31 mouse cellular contexts compared by ENCODE assay signal in genomic region chr6:144151957-144152356, GRCm38 (mm10).
DNase-seq lines count a peak whose midpoint lies in the region; ATAC-seq lines count a peak whose summit lies in the region.
"Had no signal": no experiment of that assay in that cellular context is flagged by ENCODE, and none has a peak within 500 bp of the region (broad histone marks: within the 10 kb centered on the region; RNA-seq: fewer than 3 reads in every experiment).

No protein-coding gene starts in this region.

- DNase-seq in embryo, embryonic 10.5 days (ENCODE audit: low spot score) = peak; percentile 39
- DNase-seq in embryo, embryonic 11 days = no peak
- no peak for DNase-seq in liver, embryonic 11.5 days (ENCODE audit: low spot score)
- DNase-seq in liver = no peak
- DNase-seq: cerebellum, adult 11-12 months; cerebellum, adult 9-11 months; gastrocnemius, postnatal 25 days; heart, adult 18-20 months; heart, postnatal 4 days; kidney, adult 11 months; kidney, postnatal 36 days; lung, adult 2 months; lung, postnatal 10 days; right cerebral cortex, postnatal 25 days; thymus, postnatal 14 days had no signal

- H3K4me1 ChIP-seq in liver, embryonic 11.5 days (replicated peaks; ENCODE audit: control insufficient read depth, insufficient read depth, low read length) = peaks cover 8% of the 10 kb centered on the region; the same call in 1 of the 2 replicates
- H3K4me1 ChIP-seq in liver, embryonic 15.5 days (replicated peaks) = no peaks in the 10 kb centered on the region; the same call in 1 of the 2 replicates
- peaks cover 9% of the 10 kb centered on the region for H3K4me1 ChIP-seq in hindbrain, embryonic 16.5 days (ENCODE audit: control insufficient read depth, insufficient read depth, low read depth, low read length)
- H3K4me1 ChIP-seq in kidney, embryonic 14.5 days (ENCODE audit: control insufficient read depth, insufficient read depth, low read length) = no peaks in the 10 kb centered on the region
- H3K4me1 ChIP-seq: kidney, embryonic 15.5 days; limb, embryonic 13.5 days; stomach, embryonic 15.5 days had no signal

- no peak overlapping the region for H3K4me3 ChIP-seq in liver, embryonic 11.5 days (ENCODE audit: low read depth, low read length)
- H3K4me3 ChIP-seq in liver, embryonic 15.5 days (replicated peaks) = no peak overlapping the region
- H3K4me3 ChIP-seq in hindbrain, embryonic 16.5 days (ENCODE audit: low read length) = no peak overlapping the region
- no peak overlapping the region for H3K4me3 ChIP-seq in kidney, embryonic 14.5 days (ENCODE audit: low read length)
- H3K4me3 ChIP-seq: embryonic facial prominence, embryonic 12.5 days; forebrain, embryonic 12.5 days; hindbrain, embryonic 13.5 days; kidney, embryonic 15.5 days; layer of hippocampus, adult 2 months; limb, embryonic 13.5 days; midbrain, embryonic 10.5 days; midbrain, embryonic 15.5 days; stomach, embryonic 15.5 days had no signal

- 19% methylated on average over 3 of the region's 3 CpGs for WGBS in liver, embryonic 11.5 days
- WGBS in liver, embryonic 15.5 days (ENCODE audit: insufficient replicate concordance) = 20% methylated on average over 3 of the region's 3 CpGs
- 28% methylated on average over 3 of the region's 3 CpGs for WGBS in hindbrain, embryonic 16.5 days
- 32% methylated on average over 3 of the region's 3 CpGs for WGBS in kidney, embryonic 14.5 days

- H3K27ac ChIP-seq in liver, embryonic 11.5 days (ENCODE audit: low read depth, low read length) = no peak overlapping the region
- no peak overlapping the region for H3K27ac ChIP-seq in liver, embryonic 15.5 days (replicated peaks)
- H3K27ac ChIP-seq in hindbrain, embryonic 16.5 days (ENCODE audit: low read depth, low read length) = no peak overlapping the region
- no peak overlapping the region for H3K27ac ChIP-seq in kidney, embryonic 14.5 days (ENCODE audit: low read depth, low read length)
- H3K27ac ChIP-seq: embryonic facial prominence, embryonic 12.5 days; kidney, embryonic 15.5 days; limb, embryonic 13.5 days; macrophage; midbrain, embryonic 15.5 days; stomach, embryonic 15.5 days had no signal

- H3K36me3 ChIP-seq in liver, embryonic 11.5 days (ENCODE audit: control insufficient read depth, insufficient read depth, low read length) = no peaks in the 10 kb centered on the region
- H3K36me3 ChIP-seq in liver, embryonic 15.5 days (replicated peaks) = no peaks in the 10 kb centered on the region
- H3K36me3 ChIP-seq in hindbrain, embryonic 16.5 days (ENCODE audit: control insufficient read depth, insufficient read depth, low read length) = no peaks in the 10 kb centered on the region
- H3K36me3 ChIP-seq in kidney, embryonic 14.5 days (ENCODE audit: control insufficient read depth, insufficient read depth, low read length) = no peaks in the 10 kb centered on the region
- H3K36me3 ChIP-seq: embryonic facial prominence, embryonic 12.5 days; hindbrain, embryonic 13.5 days; kidney, embryonic 15.5 days; midbrain, embryonic 15.5 days; stomach, embryonic 15.5 days had no signal

- ATAC-seq in liver, embryonic 11.5 days (replicated peaks; ENCODE audit: low FRiP score) = peak; percentile 84
- peak; percentile 76 for ATAC-seq in liver, embryonic 15.5 days (ENCODE audit: insufficient read depth)
- no peak for ATAC-seq in hindbrain, embryonic 16.5 days
- ATAC-seq in kidney, embryonic 14.5 days (ENCODE audit: low FRiP score, low TSS enrichment) = no peak
- ATAC-seq: inflammation-experienced regulatory T-cells, adult 6 months; midbrain, embryonic 15.5 days had no signal

- no peaks in the 10 kb centered on the region for H3K27me3 ChIP-seq in liver, embryonic 11.5 days (replicated peaks; ENCODE audit: control insufficient read depth, insufficient read depth, low read length)
- no peaks in the 10 kb centered on the region for H3K27me3 ChIP-seq in liver, embryonic 15.5 days
- H3K27me3 ChIP-seq in hindbrain, embryonic 16.5 days (replicated peaks; ENCODE audit: control insufficient read depth, insufficient read depth, low read length) = no peaks in the 10 kb centered on the region
- H3K27me3 ChIP-seq in kidney, embryonic 14.5 days (ENCODE audit: control insufficient read depth, insufficient read depth, low read length) = no peaks in the 10 kb centered on the region
- H3K27me3 ChIP-seq: CH12.LX; embryonic facial prominence, embryonic 12.5 days; forebrain, embryonic 12.5 days; hindbrain, embryonic 13.5 days; kidney, embryonic 15.5 days; limb, embryonic 13.5 days; midbrain, embryonic 15.5 days; stomach, embryonic 15.5 days had no signal

- H3K9me3 ChIP-seq in liver, embryonic 11.5 days (ENCODE audit: control insufficient read depth, low read length) = no peaks in the 10 kb centered on the region
- no peaks in the 10 kb centered on the region for H3K9me3 ChIP-seq in liver, embryonic 15.5 days (replicated peaks)
- no peaks in the 10 kb centered on the region for H3K9me3 ChIP-seq in hindbrain, embryonic 16.5 days (ENCODE audit: control insufficient read depth, low read length)
- no peaks in the 10 kb centered on the region for H3K9me3 ChIP-seq in kidney, embryonic 14.5 days (ENCODE audit: control insufficient read depth, low read length)
- H3K9me3 ChIP-seq: embryonic facial prominence, embryonic 12.5 days; forebrain, embryonic 12.5 days; hindbrain, embryonic 13.5 days; kidney, embryonic 15.5 days; limb, embryonic 13.5 days; midbrain, embryonic 10.5 days; midbrain, embryonic 15.5 days; stomach, embryonic 15.5 days had no signal

- H3K4me2 ChIP-seq in liver, embryonic 11.5 days = no peak overlapping the region
- no peak overlapping the region for H3K4me2 ChIP-seq in liver, embryonic 15.5 days
- H3K4me2 ChIP-seq in hindbrain, embryonic 16.5 days (ENCODE audit: low read length) = no peak overlapping the region
- no peak overlapping the region for H3K4me2 ChIP-seq in kidney, embryonic 14.5 days (replicated peaks; ENCODE audit: low read depth, low read length)
- H3K4me2 ChIP-seq: embryonic facial prominence, embryonic 12.5 days; forebrain, embryonic 12.5 days; heart, embryonic 11.5 days; hindbrain, embryonic 13.5 days; kidney, embryonic 15.5 days; limb, embryonic 13.5 days; midbrain, embryonic 15.5 days; stomach, embryonic 15.5 days had no signal

- no peak overlapping the region for H3K9ac ChIP-seq in liver, embryonic 11.5 days (ENCODE audit: low read depth, low read length)
- H3K9ac ChIP-seq in liver, embryonic 15.5 days = no peak overlapping the region
- H3K9ac ChIP-seq in hindbrain, embryonic 16.5 days (ENCODE audit: low read depth, low read length) = no peak overlapping the region
- H3K9ac ChIP-seq in kidney, embryonic 14.5 days (ENCODE audit: low read depth, low read length) = no peak overlapping the region
- H3K9ac ChIP-seq: embryonic facial prominence, embryonic 12.5 days; forebrain, embryonic 12.5 days; hindbrain, embryonic 13.5 days; kidney, embryonic 15.5 days; limb, embryonic 13.5 days; midbrain, embryonic 15.5 days; stomach, embryonic 15.5 days had no signal

Comparison
In these comparisons a context has a peak if more than half of its experiments do, and no peak if none do; other contexts are left out.
1. ATAC-seq: peak in liver, embryonic 11.5 days (single experiment) and liver, embryonic 15.5 days (single experiment); none in hindbrain, embryonic 16.5 days (single experiment) and kidney, embryonic 14.5 days (single experiment).